Mouse (Mus musculus) E14TG2a.4 (cell line): ENCODE measurements around the gene Aldh1l1.

Experiments used
- CTCF ChIP-seq: conservative IDR thresholded peaks from 2 replicates; pipeline ENCODE4 v1.5.1; 2014; ENCODE audit warnings: low read length
- NANOG ChIP-seq: IDR thresholded peaks from 2 replicates; pipeline ENCODE4 v1.6.1; 2014; ENCODE audit warnings: borderline replicate concordance, low read length, mixed read lengths
- POU5F1 ChIP-seq: IDR thresholded peaks from 2 replicates; pipeline ENCODE4 v1.6.1; 2014; ENCODE audit warnings: low read length, borderline replicate concordance

DNA sequence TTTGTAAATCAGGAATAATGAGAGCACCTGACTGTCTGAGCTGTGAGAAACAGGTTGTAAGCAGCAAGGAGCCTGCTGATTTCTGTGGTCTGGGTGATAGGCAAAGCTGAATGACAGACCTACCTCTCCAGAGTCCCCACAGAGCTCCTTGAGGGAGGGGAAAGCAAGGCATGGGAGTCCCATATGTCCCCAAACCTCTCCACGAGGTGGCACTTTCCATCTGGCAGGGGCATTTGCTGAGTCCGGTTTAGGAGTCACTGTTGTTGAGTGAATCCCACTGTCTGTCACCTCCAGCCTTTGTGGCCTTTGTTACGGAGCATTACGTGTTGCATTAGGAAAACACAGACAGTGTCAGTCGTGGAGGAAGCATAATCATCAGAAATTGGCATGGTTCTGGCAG lies 133.7 kb downstream of the Aldh1l1 start:
- TF ChIP-seq CTCF (no peak), NANOG (no peak), POU5F1 (no peak)
